Mouse (Mus musculus) ES-Bruce4 (cell line): ENCODE data around the gene Prcd. TPM values are rescaled to one million over a fixed set of nuclear protein-coding genes. Genes with fewer than 3 reads are reported as not detected.
A peak's percentile ranks its signal among the peaks of the same experiment; 100 is the strongest.

ENCODE experiments used
- H3K27ac ChIP-seq: 2 replicates; pipeline ENCODE4 v1.5.1; 2012; ENCODE audit warnings: low read length, inconsistent platforms; ENCODE audit not compliant: insufficient read depth
- H3K27me3 ChIP-seq: 2 replicates; pipeline ENCODE4 v1.6.1; 2012; ENCODE audit warnings: mild to moderate bottlenecking, low read length, inconsistent platforms; ENCODE audit not compliant: control insufficient read depth, poor library complexity, insufficient read depth, severe bottlenecking
- H3K36me3 ChIP-seq: 2 replicates; pipeline ENCODE4 v1.6.1; 2012; ENCODE audit warnings: inconsistent platforms, mild to moderate bottlenecking, low read length, moderate library complexity; ENCODE audit not compliant: control insufficient read depth, poor library complexity, insufficient read depth, severe bottlenecking
- H3K4me1 ChIP-seq: one replicate; pipeline ENCODE4 v1.8.1; 2011; ENCODE audit warnings: low read length; ENCODE audit not compliant: control insufficient read depth, insufficient read depth
- H3K4me3 ChIP-seq: 2 replicates; pipeline ENCODE4 v1.5.1; 2011; ENCODE audit warnings: low read depth, mild to moderate bottlenecking, low read length
- H3K9ac ChIP-seq: 2 replicates; pipeline ENCODE4 v1.6.1; 2012; ENCODE audit warnings: low read depth, mild to moderate bottlenecking, inconsistent platforms; ENCODE audit not compliant: poor library complexity, severe bottlenecking
- H3K9me3 ChIP-seq: replicated peaks from 2 replicates; pipeline ENCODE4 v1.6.1; 2012; ENCODE audit warnings: mild to moderate bottlenecking, low read length, inconsistent platforms; ENCODE audit not compliant: control insufficient read depth, poor library complexity, insufficient read depth, severe bottlenecking
- CTCF ChIP-seq: IDR thresholded peaks from one replicate; pipeline ENCODE4 v1.8.1; 2011; ENCODE audit warnings: low read depth, low read length
- EP300 ChIP-seq: IDR thresholded peaks from 2 replicates; pipeline ENCODE4 v1.6.1; 2011; ENCODE audit warnings: low read depth, low read length; ENCODE audit not compliant: insufficient read depth
- POLR2A ChIP-seq: IDR thresholded peaks from one replicate; pipeline ENCODE4 v1.8.1; 2011; ENCODE audit warnings: low read length; ENCODE audit not compliant: insufficient read depth
- polyA plus RNA-seq: library from polyadenylated mRNA; stranded (reverse); fragments of >200 nt; gene quantifications from 2 replicates; pipeline ENCODE4 v1.2.4, GENCODE M21; 2011; ENCODE audit warnings: low read depth; ENCODE audit not compliant: missing spikeins, insufficient read depth, insufficient read length

Prcd gene
- polyA plus RNA-seq, 1 experiment = not detected

GRCm38 (mm10) chr11:116651339-116651738 lies 2.0 kb upstream of the Prcd start:
- no peak overlapping the region for H3K27ac ChIP-seq
- no peak overlapping the region for H3K4me3 ChIP-seq
- H3K27me3 ChIP-seq = no peaks in the 10 kb centered on the region
- no peaks in the 10 kb centered on the region for H3K4me1 ChIP-seq
- no peak for TF ChIP-seq POLR2A
- H3K36me3 ChIP-seq = no peaks in the 10 kb centered on the region
- H3K9ac ChIP-seq = no peak overlapping the region
- H3K9me3 ChIP-seq = no peaks in the 10 kb centered on the region

- H3K27me3 ChIP-seq = no peaks in the 10 kb centered on the region
- H3K36me3 ChIP-seq = no peaks in the 10 kb centered on the region
- no peak overlapping the region for H3K9ac ChIP-seq
- no peak overlapping the region for H3K27ac ChIP-seq
- H3K4me1 ChIP-seq = no peaks in the 10 kb centered on the region
- TF ChIP-seq CTCF (no peak), POLR2A (no peak), EP300 (no peak)
- H3K9me3 ChIP-seq = no peaks in the 10 kb centered on the region
- H3K4me3 ChIP-seq = no peak overlapping the region
Observed at GRCm38 (mm10) chr11:116652330-116653098, 820 bp upstream of the Prcd start.

GRCm38 (mm10) chr11:116653709-116654221 lies 431 bp downstream of the Prcd start:
- no peaks in the 10 kb centered on the region for H3K4me1 ChIP-seq
- TF ChIP-seq CTCF (no peak), POLR2A (no peak), EP300 (no peak)
- peak overlapping the region; percentile 17; the same call in 1 of the 2 replicates for H3K9ac ChIP-seq
- H3K4me3 ChIP-seq = peak overlapping the region; percentile 41
- no peaks in the 10 kb centered on the region for H3K27me3 ChIP-seq
- H3K9me3 ChIP-seq = no peaks in the 10 kb centered on the region
- H3K27ac ChIP-seq = no peak overlapping the region
- H3K36me3 ChIP-seq = no peaks in the 10 kb centered on the region

- Histone ChIP-seq H3K4me1 (no peaks in the 10 kb centered on the region), H3K36me3 (no peaks in the 10 kb centered on the region), H3K27ac (no peak within 1 kb of the TSS), H3K4me3 (peak within 1 kb of the TSS; percentile 41), H3K9me3 (no peaks in the 10 kb centered on the region), H3K27me3 (no peaks in the 10 kb centered on the region), H3K9ac (peak within 1 kb of the TSS; percentile 17; the same call in 1 of the 2 replicates)
- TF ChIP-seq CTCF = no peak
- TF ChIP-seq EP300 = no peak
- TF ChIP-seq POLR2A = no peak
Observed at GRCm38 (mm10) chr11:116654255-116654821, 1.0 kb downstream of the Prcd start, which contains the start of gene Cygb. Gene Cygb (minus strand): TSS chr11:116654313.

DNA sequence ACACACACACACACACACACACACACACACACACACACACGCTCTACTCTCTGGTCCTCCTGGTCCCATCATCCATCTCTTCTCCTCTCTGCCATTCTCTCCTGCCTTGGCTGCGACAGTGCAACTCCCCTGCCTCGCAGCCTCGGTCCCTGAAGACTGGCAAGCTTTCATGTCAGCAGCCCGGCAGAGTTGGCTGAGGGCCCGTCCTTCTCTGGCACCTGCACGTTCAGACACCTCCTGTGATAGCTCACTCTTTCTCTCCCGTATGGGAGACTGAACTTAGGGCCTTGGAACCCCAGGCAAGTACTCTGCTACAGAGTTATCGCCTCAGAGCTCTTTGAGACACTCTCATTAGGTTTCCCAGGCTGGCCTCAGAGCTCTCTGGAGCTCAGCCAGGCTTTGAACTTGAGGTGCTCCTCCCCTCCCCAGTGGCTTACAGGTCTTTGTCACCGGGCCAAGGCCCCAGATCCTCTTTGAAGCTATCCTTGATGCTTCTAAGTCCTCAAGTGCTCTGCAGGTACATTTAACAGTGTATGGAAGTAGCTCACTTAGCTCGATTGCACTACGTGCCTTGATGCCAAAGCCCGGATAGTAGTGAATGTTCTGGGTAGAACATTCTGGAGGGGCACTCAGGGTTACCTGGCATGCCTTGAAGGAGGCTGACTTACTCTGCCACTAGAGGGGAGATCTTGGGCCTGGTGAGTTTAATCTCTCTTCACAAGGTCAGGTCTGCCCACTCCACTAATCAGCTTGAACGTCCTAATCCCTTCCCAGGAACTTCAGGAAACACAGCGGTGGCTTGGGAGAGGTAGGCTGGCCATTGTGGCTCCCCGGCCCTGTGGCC lies 3.2 kb downstream of the Prcd start:
- H3K9ac ChIP-seq = peak overlapping the region; percentile 55
- TF ChIP-seq POLR2A (no peak), CTCF (no peak), EP300 (no peak)
- H3K27me3 ChIP-seq = no peaks in the 10 kb centered on the region
- no peaks in the 10 kb centered on the region for H3K4me1 ChIP-seq
- no peak overlapping the region for H3K27ac ChIP-seq
- H3K9me3 ChIP-seq = no peaks in the 10 kb centered on the region
- H3K36me3 ChIP-seq = no peaks in the 10 kb centered on the region
- peak overlapping the region; percentile 77 for H3K4me3 ChIP-seq
